Mouse (Mus musculus): ENCODE data around the gene Tyr.

Gene Tyr
- long read RNA-seq, experiment 1, result 0 reads
- long read RNA-seq, experiment 2, result 0 reads

GRCm38 (mm10) chr7:87493412-87493811 lies at the start of gene Tyr:
Tyr (minus strand) TSS chr7:87493512.
- intact Hi-C loops (cut with DNase I), result no loop called here

GRCm38 (mm10) chr7:87539031-87539430 lies 45.7 kb upstream of the Tyr start:
- intact Hi-C loops (cut with DNase I), result no loop called here

- intact Hi-C loops (cut with DNase I), result no loop called here
Measured at GRCm38 (mm10) chr7:87494124-87494682, 891 bp upstream of the Tyr start.

GRCm38 (mm10) chr7:87488024-87488423 lies 5.3 kb downstream of the Tyr start:
- intact Hi-C loops (cut with DNase I), result no loop called here

- intact Hi-C loops (cut with DNase I), result loop anchor here (5.0 to 10.0 kb wide), 2 partner anchors 152 to 306 kb away; no protein-coding TSS in a partner anchor
Measured at GRCm38 (mm10) chr7:87413271-87413670, 80.0 kb downstream of the Tyr start.

- intact Hi-C loops (cut with DNase I), result loop anchor here (5.0 to 10.0 kb wide), 2 partner anchors 153 to 304 kb away; no protein-coding TSS in a partner anchor
Measured at GRCm38 (mm10) chr7:87411373-87411772, 81.9 kb downstream of the Tyr start.

GRCm38 (mm10) chr7:87397023-87397422 lies 96.3 kb downstream of the Tyr start:
- intact Hi-C loops (cut with DNase I), result no loop called here

- intact Hi-C loops (cut with DNase I), result no loop called here
Measured at GRCm38 (mm10) chr7:87374935-87375334, 118.4 kb downstream of the Tyr start.

Data from adrenal gland (tissue).